Mouse (Mus musculus): ENCODE measurements around the gene Ing3. TPM values are rescaled to one million over a fixed set of nuclear protein-coding genes. Genes with fewer than 3 reads are reported as not detected.

Ing3 gene
- polyA plus RNA-seq, 1 experiment from 2014 or later = 49.3 TPM

GRCm38 (mm10) chr6:21981114-21981513 lies 31.7 kb downstream of the Ing3 start:
- no peak overlapping the region for H3K9ac ChIP-seq
- no peaks in the 10 kb centered on the region for H3K4me1 ChIP-seq
- H3K27ac ChIP-seq = no peak overlapping the region
- H3K4me2 ChIP-seq = no peak overlapping the region
- H3K4me3 ChIP-seq = no peak overlapping the region
- H3K27me3 ChIP-seq = no peaks in the 10 kb centered on the region
- H3K9me3 ChIP-seq = no peaks in the 10 kb centered on the region
- 78% methylated on average over 1 of the region's 1 CpGs for WGBS
- ATAC-seq (ENCODE audit: insufficient number of reproducible peaks, low FRiP score, low TSS enrichment, low read depth) = no peak
- no peaks in the 10 kb centered on the region for H3K36me3 ChIP-seq

GRCm38 (mm10) chr6:21984990-21985731 lies 35.8 kb downstream of the Ing3 start:
- ATAC-seq (ENCODE audit: insufficient number of reproducible peaks, low FRiP score, low TSS enrichment, low read depth) = peak; percentile 67; the same call in 1 of the 2 replicates
- 4% methylated on average over 16 of the region's 16 CpGs for WGBS

DNA sequence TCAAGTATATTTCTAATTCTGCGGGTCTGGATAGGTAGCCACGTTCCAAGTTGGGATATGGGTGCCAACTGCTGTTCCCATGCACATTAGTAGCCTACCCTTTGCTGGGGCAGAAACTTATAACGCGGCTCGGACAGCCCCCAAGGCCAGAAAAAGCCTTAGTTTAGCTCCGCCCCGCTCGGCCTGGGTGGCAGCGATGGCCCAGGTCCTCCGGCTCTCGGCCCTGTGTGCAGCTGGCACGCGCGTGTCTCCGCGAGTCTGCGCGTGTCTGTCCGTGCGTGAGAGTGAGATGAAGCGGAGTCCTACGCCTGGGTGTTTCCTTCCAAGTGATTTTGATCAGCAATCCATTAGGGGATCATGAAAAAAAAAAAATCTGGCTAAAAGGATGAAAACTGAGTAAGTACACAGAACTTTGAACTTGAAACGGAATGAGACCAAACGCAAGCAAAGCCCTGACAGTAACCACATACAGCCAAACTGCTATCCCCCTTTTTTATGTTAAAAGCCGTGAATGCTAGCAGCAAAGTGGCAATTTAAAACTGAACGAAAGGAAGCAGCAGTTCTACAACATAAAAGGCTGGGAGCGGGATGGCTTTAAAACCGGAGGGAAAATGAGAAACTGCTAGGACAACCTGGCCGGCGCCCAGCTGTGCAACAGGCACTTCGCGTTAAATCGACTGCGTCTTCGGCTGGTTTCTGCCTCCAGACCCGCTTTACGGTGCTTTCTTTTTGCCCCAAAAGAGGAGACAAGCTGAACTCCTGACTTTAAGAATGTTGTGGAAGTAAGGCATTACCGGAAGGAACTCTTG lies 36.6 kb downstream of the Ing3 start, which contains the start of gene Cped1:
Gene Cped1, plus strand, starts transcription at position 185 of the 809 bp plus-strand sequence.
- under 1% methylated on average over 38 of the region's 38 CpGs for WGBS
- H3K36me3 ChIP-seq = no peaks in the 10 kb centered on the region
- no peaks in the 10 kb centered on the region for H3K27me3 ChIP-seq
- H3K4me1 ChIP-seq = peaks cover 5% of the 10 kb centered on the region; the same call in 1 of the 2 replicates
- ATAC-seq (ENCODE audit: insufficient number of reproducible peaks, low FRiP score, low TSS enrichment, low read depth) = 0 out of 2 replicates have a peak, but pooled peaks have one; percentile 69
- peak within 1 kb of the TSS; percentile 61 for H3K9ac ChIP-seq
- H3K9me3 ChIP-seq = no peaks in the 10 kb centered on the region
- H3K27ac ChIP-seq = peak within 1 kb of the TSS; percentile 91
- peak within 1 kb of the TSS; percentile 71 for H3K4me2 ChIP-seq
- peak within 1 kb of the TSS; percentile 52 for H3K4me3 ChIP-seq

More at GRCm38 (mm10) chr6:21984990-21985731, 35.8 kb downstream of the Ing3 start:
- Histone ChIP-seq H3K4me2 (peak overlapping the region; percentile 71), H3K36me3 (no peaks in the 10 kb centered on the region), H3K9ac (peak overlapping the region; percentile 61), H3K27me3 (no peaks in the 10 kb centered on the region), H3K4me1 (peaks cover 3% of the 10 kb centered on the region; the same call in 1 of the 2 replicates), H3K9me3 (no peaks in the 10 kb centered on the region), H3K4me3 (peak overlapping the region; percentile 52), H3K27ac (peak overlapping the region; percentile 91)

- WGBS = 5% methylated on average over 24 of the region's 24 CpGs
- Histone ChIP-seq H3K27me3 (no peaks in the 10 kb centered on the region), H3K4me1 (peaks cover 5% of the 10 kb centered on the region; the same call in 1 of the 2 replicates), H3K27ac (peak overlapping the region; percentile 91), H3K9ac (peak overlapping the region; percentile 61), H3K4me2 (peak overlapping the region; percentile 71), H3K4me3 (peak overlapping the region; percentile 52), H3K36me3 (no peaks in the 10 kb centered on the region), H3K9me3 (no peaks in the 10 kb centered on the region)
- no peak for ATAC-seq (ENCODE audit: insufficient number of reproducible peaks, low FRiP score, low TSS enrichment, low read depth)
Measured at GRCm38 (mm10) chr6:21986660-21987331, 37.4 kb downstream of the Ing3 start.

- Histone ChIP-seq H3K4me2 (peak overlapping the region; percentile 71), H3K9me3 (no peaks in the 10 kb centered on the region), H3K4me1 (peaks cover 5% of the 10 kb centered on the region; the same call in 1 of the 2 replicates), H3K36me3 (no peaks in the 10 kb centered on the region), H3K27me3 (no peaks in the 10 kb centered on the region), H3K9ac (peak overlapping the region; percentile 31; the same call in 1 of the 2 replicates), H3K4me3 (peak overlapping the region; percentile 52), H3K27ac (peak overlapping the region; percentile 91)
- 52% methylated on average over 2 of the region's 2 CpGs for WGBS
- ATAC-seq (ENCODE audit: insufficient number of reproducible peaks, low FRiP score, low TSS enrichment, low read depth) = no peak
Measured at GRCm38 (mm10) chr6:21987554-21987953, 38.2 kb downstream of the Ing3 start.

DNA sequence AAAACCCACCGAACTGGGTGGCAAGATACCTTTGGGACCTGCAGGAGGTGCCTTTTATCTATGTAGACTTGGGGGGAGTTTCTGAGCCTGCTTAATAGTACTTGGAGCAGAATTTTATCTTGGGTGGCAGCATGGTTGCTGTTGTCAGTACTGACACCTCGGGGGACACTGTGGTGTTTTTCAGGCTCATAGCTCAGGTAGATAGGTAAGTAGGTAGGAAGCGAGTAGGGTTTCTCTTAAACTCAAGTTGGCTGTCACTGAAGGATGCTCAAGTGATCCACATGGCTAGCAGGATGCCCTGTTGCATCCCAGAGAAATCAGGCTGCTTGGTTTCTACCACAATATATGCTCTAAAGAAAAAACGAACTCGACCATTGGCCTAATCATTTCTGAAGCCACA lies 38.9 kb downstream of the Ing3 start:
- no peaks in the 10 kb centered on the region for H3K9me3 ChIP-seq
- H3K9ac ChIP-seq = 0 out of 2 replicates have a peak overlapping the region, but pooled peaks have one; percentile 8
- no peaks in the 10 kb centered on the region for H3K27me3 ChIP-seq
- ATAC-seq (ENCODE audit: insufficient number of reproducible peaks, low FRiP score, low TSS enrichment, low read depth) = no peak
- peak overlapping the region; percentile 71 for H3K4me2 ChIP-seq
- 37% methylated on average over 5 of the region's 5 CpGs for WGBS
- peak overlapping the region; percentile 76 for H3K27ac ChIP-seq
- peak overlapping the region; percentile 52 for H3K4me3 ChIP-seq
- H3K4me1 ChIP-seq = peaks cover 5% of the 10 kb centered on the region; the same call in 1 of the 2 replicates
- H3K36me3 ChIP-seq = no peaks in the 10 kb centered on the region

DNA sequence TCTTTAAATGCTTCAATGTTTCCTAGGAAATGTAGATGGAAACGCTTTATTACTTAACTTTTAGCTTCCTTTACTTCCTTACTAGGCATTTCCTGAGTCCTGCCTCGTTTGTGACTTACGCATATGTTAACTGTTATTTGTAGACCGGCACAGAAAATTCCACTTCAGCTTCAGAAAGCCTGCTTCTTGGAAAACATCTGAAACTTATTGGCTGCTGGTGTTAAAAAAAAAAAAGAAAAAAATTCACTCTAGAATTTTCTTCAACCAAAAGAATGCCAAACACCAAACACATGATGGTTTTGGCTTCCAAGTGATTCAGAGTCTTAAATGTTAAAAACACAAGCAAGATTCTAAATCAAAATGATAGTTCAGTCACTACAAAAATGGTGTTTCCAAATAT lies 39.7 kb downstream of the Ing3 start:
- WGBS = 43% methylated on average over 4 of the region's 4 CpGs
- Histone ChIP-seq H3K9ac (no peak overlapping the region), H3K27me3 (no peaks in the 10 kb centered on the region), H3K4me2 (peak overlapping the region; percentile 71), H3K27ac (peak overlapping the region; percentile 76), H3K4me3 (peak overlapping the region; percentile 52), H3K4me1 (peaks cover 5% of the 10 kb centered on the region; the same call in 1 of the 2 replicates), H3K36me3 (no peaks in the 10 kb centered on the region), H3K9me3 (no peaks in the 10 kb centered on the region)
- no peak for ATAC-seq (ENCODE audit: insufficient number of reproducible peaks, low FRiP score, low TSS enrichment, low read depth)

- no peaks in the 10 kb centered on the region for H3K27me3 ChIP-seq
- no peaks in the 10 kb centered on the region for H3K9me3 ChIP-seq
- peak; percentile 76 for ATAC-seq (ENCODE audit: insufficient number of reproducible peaks, low FRiP score, low TSS enrichment, low read depth)
- 28% methylated on average over 9 of the region's 9 CpGs for WGBS
- no peaks in the 10 kb centered on the region for H3K36me3 ChIP-seq
- H3K4me2 ChIP-seq = peak overlapping the region; percentile 34
- peak overlapping the region; percentile 23 for H3K4me3 ChIP-seq
- peak overlapping the region; percentile 82 for H3K27ac ChIP-seq
- no peak overlapping the region for H3K9ac ChIP-seq
- H3K4me1 ChIP-seq = peaks cover 5% of the 10 kb centered on the region; the same call in 1 of the 2 replicates
Measured at GRCm38 (mm10) chr6:21990181-21991135, 41.1 kb downstream of the Ing3 start.

- Histone ChIP-seq H3K4me3 (no peak overlapping the region), H3K27me3 (no peaks in the 10 kb centered on the region), H3K36me3 (no peaks in the 10 kb centered on the region), H3K9me3 (no peaks in the 10 kb centered on the region), H3K27ac (peak overlapping the region; percentile 82), H3K4me1 (peaks cover 5% of the 10 kb centered on the region; the same call in 1 of the 2 replicates), H3K4me2 (peak overlapping the region; percentile 34; the same call in 1 of the 2 replicates), H3K9ac (no peak overlapping the region)
- no peak for ATAC-seq (ENCODE audit: insufficient number of reproducible peaks, low FRiP score, low TSS enrichment, low read depth)
- WGBS = 36% methylated on average over 4 of the region's 4 CpGs
Measured at GRCm38 (mm10) chr6:21991151-21991550, 41.8 kb downstream of the Ing3 start.

- no peaks in the 10 kb centered on the region for H3K36me3 ChIP-seq
- no peak overlapping the region for H3K27ac ChIP-seq
- H3K4me3 ChIP-seq = no peak overlapping the region
- no peak overlapping the region for H3K4me2 ChIP-seq
- WGBS = 85% methylated on average over 2 of the region's 2 CpGs
- no peak for ATAC-seq (ENCODE audit: insufficient number of reproducible peaks, low FRiP score, low TSS enrichment, low read depth)
- peaks cover 10% of the 10 kb centered on the region for H3K4me1 ChIP-seq
- no peaks in the 10 kb centered on the region for H3K27me3 ChIP-seq
- H3K9me3 ChIP-seq = no peaks in the 10 kb centered on the region
- H3K9ac ChIP-seq = no peak overlapping the region
Measured at GRCm38 (mm10) chr6:21993070-21993469, 43.7 kb downstream of the Ing3 start.
